Mouse (Mus musculus) olfactory bulb, adult 2 months (tissue): ENCODE data around the gene Sun1. TPM values are rescaled to one million over a fixed set of nuclear protein-coding genes. Genes with fewer than 3 reads are reported as not detected.

ENCODE experiments used
- H3K27ac ChIP-seq: fragments of 200-500 bp; 2 replicates; pipeline ENCODE4 v1.5.1; 2012; ENCODE audit warnings: low read depth, low read length; ENCODE audit not compliant: insufficient read depth
- H3K4me1 ChIP-seq: fragments of 200-500 bp; 2 replicates; pipeline ENCODE4 v1.6.1; 2012; ENCODE audit warnings: low read length; ENCODE audit not compliant: control insufficient read depth, insufficient read depth
- H3K4me3 ChIP-seq: fragments of 200-500 bp; 2 replicates; pipeline ENCODE4 v1.5.1; 2012; ENCODE audit warnings: mild to moderate bottlenecking, low read depth, low read length, moderate library complexity; ENCODE audit not compliant: insufficient read depth
- CTCF ChIP-seq: fragments of 200-500 bp; IDR thresholded peaks from 2 replicates; pipeline ENCODE4 v1.5.1; 2012; ENCODE audit warnings: low read depth, mild to moderate bottlenecking, low read length, moderate library complexity; ENCODE audit not compliant: insufficient read depth
- POLR2A ChIP-seq: fragments of 200-500 bp; IDR thresholded peaks from 2 replicates; pipeline ENCODE4 v1.6.1; 2012; ENCODE audit warnings: mild to moderate bottlenecking, low read depth, low read length, moderate library complexity; ENCODE audit not compliant: insufficient read depth
- WGBS: fragments of 180-500 bp; shearing (Covaris S2); methylation state at CpG from one replicate; pipeline ENCODE4 v1.1.7; 2018; 5-methylcytosine and 5-hydroxymethylcytosine counted together
- polyA plus RNA-seq: library from polyadenylated mRNA; stranded (reverse); fragments of >200 nt; gene quantifications from 2 replicates; pipeline ENCODE4 v1.2.4, GENCODE M21; 2012; ENCODE audit warnings: low replicate concordance; ENCODE audit not compliant: missing spikeins, insufficient read depth, insufficient read length

Sun1 gene
- polyA plus RNA-seq, 1 experiment = not detected

DNA sequence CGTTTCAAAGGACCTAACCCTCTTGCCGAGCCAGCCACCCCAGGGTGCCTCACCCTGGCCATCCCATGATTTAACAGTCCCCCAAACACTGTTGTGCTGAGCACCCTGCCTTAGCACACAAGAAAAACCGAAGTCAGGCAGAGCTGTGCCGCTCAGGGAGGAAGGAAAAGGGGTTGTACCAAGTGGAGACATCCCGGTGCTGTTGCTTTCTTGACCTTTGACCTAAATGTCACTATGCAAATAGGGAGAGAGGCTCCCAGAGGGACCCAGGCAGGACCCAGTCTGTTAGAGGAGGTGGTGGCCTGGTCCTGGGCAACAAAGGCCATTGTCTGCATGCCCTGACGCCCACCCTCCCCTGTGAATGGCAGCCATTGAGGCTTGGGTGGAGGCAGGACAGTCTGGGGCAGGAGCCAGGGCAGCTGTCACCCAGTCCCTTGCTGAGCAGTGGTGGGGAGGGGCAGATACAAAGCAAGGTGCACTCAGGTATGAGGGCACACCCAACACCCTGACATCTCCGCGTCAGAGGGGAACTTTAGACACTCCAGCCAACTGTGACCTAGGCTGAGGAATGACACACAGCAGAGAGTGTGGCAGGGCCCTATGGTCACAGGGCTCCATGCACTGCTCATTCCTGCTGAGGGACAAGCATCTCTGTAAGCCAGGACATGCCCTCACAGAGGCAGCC lies 85.1 kb downstream of the Sun1 start:
- TF ChIP-seq CTCF (no peak), POLR2A (no peak)
- Histone ChIP-seq H3K27ac (no peak overlapping the region), H3K4me1 (peaks cover 10% of the 10 kb centered on the region), H3K4me3 (no peak overlapping the region)
- WGBS = 68% methylated on average over 8 of the region's 8 CpGs

DNA sequence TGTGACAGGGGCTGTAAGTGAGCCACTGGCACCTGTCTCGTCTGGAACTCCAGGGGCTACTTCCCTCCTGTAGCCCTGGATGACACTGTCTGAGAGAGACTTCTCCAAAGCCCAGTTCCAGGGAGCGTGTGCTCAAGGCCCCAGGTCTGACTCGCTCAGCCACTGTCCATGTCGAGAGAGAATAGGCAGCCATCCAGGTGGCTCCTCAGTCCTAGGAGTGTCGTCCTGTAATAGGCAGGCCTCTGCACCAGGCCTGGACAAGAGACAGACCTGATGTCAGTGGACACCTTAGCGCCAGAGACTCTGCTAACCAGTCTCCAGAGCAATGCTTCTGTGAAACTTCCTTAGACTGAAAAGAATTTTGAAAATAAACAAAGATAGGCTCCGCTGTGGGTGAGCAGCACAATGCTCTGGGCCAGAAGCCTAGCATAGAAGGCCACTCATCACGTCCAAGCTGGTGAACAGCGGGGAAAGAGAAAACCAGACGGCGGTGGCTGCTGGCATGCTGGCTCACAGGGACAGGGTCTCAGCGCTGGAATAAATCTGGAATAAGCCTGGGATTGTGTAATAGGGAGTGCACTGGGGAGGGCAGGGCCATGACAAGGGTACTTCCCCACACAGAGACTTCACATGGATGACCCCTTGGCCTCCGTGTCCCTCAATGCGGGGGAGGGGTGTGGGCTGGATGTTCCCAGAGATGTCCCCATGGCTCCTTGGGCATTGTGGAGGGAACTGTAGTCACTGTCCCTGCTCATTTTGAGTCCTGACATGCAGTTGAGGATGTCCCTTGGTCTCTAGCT lies 85.9 kb downstream of the Sun1 start:
- TF ChIP-seq POLR2A = no peak
- no peak for TF ChIP-seq CTCF
- Histone ChIP-seq H3K27ac (no peak overlapping the region), H3K4me1 (peaks cover 10% of the 10 kb centered on the region), H3K4me3 (no peak overlapping the region)
- WGBS = 66% methylated on average over 14 of the region's 14 CpGs

GRCm38 (mm10) chr5:139287099-139287498 lies 86.7 kb downstream of the Sun1 start:
- TF ChIP-seq POLR2A (no peak), CTCF (no peak)
- Histone ChIP-seq H3K4me1 (peaks cover 10% of the 10 kb centered on the region), H3K27ac (no peak overlapping the region), H3K4me3 (no peak overlapping the region)
- WGBS = 89% methylated on average over 5 of the region's 5 CpGs

DNA sequence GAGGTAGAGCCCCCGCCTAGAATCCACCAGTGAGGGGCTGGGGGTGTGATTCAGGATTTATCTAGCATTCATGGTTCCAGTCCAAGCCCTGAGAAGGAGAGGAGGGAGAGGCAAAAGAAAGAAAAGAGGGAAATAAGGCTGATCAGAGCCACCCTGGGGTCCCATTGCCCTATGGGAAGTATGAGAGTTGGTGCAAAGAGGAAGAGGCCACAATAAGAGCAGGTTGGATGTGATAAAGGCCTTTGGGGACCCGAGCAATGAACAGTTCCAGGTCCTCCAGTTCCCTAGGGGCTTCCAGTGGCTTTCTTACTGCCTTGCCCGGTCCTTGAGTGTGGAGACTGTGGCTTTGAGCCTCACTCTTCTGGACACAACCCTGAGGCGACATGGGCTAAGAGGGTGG lies 87.3 kb downstream of the Sun1 start:
- 85% methylated on average over 4 of the region's 4 CpGs for WGBS
- TF ChIP-seq CTCF = no peak
- TF ChIP-seq POLR2A = no peak

GRCm38 (mm10) chr5:139288591-139288990 lies 88.2 kb downstream of the Sun1 start:
- TF ChIP-seq POLR2A (no peak), CTCF (no peak)
- no peak overlapping the region for H3K27ac ChIP-seq
- WGBS = 64% methylated on average over 4 of the region's 4 CpGs

More for the DNA sequence above, 87.3 kb downstream of the Sun1 start:
- Histone ChIP-seq H3K4me1 (peaks cover 7% of the 10 kb centered on the region), H3K27ac (no peak overlapping the region), H3K4me3 (no peak overlapping the region)

DNA sequence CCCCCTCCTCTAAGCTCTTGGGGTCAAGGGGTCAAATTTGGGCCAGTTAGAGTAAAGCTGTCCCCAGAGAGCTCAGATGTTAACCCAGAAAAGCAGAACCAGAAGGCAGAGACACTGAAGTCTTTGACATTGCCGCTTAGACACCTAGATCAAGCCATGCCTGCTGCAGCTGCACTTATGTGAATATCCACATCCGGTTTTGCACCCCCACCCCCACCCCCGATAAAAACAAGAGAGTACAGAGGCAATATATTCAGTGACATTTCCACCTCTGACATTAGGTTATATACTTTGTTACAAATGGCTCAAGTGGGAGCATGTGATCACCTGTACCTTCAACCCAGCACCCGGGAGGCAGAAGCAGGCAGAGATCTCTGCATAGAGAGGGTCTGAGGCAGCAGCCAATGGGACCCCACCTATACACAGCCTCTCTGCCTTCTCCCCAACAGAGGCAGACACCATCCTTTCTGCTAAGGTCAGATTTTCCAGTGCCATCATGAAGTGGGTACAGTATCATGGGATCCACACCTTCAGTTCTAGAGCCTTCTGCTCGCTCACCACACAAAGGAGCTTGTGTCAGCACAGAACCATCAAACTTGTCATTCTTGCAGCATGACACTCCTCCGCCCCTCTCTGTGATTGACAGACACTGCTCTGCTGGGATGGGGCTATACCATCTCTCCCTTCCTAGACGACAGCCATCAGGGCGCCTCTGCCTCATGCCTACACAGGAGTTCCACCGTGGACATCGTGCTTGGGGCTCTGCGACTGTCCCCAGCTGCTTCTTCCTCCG lies 90.2 kb downstream of the Sun1 start:
- H3K27ac ChIP-seq = no peak overlapping the region
- TF ChIP-seq POLR2A (no peak), CTCF (no peak)
- H3K4me3 ChIP-seq = no peak overlapping the region
- WGBS = 84% methylated on average over 12 of the region's 12 CpGs
- H3K4me1 ChIP-seq = peaks cover 6% of the 10 kb centered on the region

More at GRCm38 (mm10) chr5:139288591-139288990, 88.2 kb downstream of the Sun1 start:
- peaks cover 7% of the 10 kb centered on the region for H3K4me1 ChIP-seq
- no peak overlapping the region for H3K4me3 ChIP-seq

DNA sequence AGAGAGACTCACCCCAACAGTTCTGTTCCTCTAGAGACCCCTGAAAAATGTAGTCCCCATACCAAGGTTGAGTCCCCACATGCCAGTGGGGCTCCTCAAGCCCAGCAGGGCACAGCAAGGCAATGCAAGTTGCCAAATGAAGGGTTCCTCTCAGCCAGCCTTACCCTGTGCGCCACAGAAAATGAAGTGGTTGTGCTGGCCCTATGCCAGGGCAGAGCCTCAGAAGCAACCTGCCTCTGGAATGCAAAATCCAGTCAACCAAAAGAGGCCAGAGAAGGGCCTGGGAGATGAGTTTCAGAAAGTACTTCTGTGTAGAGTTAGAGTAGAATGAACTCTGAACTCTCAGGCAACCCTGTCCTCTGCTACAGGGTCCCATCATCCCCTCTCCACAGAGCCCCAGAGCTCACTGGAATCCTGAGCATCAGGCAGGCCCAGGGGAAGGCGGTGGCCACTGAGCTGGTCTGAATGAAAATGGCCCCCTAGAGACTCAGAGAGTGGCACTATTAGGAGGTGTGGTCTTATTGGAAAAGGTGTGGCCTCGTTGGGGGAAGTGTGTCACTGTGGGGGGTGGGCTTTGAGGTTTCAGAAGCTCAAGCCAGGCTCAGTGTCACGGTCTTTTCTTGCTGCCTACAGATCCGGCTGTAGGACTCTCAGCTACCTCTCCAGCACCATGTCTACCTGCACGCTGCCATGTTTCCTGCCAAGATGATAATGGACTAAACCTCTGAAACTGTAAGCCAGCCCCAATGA lies 91.5 kb downstream of the Sun1 start:
- no peak for TF ChIP-seq POLR2A
- Histone ChIP-seq H3K4me1 (peaks cover 3% of the 10 kb centered on the region), H3K27ac (no peak overlapping the region), H3K4me3 (no peak overlapping the region)
- WGBS = 62% methylated on average over 6 of the region's 6 CpGs

DNA sequence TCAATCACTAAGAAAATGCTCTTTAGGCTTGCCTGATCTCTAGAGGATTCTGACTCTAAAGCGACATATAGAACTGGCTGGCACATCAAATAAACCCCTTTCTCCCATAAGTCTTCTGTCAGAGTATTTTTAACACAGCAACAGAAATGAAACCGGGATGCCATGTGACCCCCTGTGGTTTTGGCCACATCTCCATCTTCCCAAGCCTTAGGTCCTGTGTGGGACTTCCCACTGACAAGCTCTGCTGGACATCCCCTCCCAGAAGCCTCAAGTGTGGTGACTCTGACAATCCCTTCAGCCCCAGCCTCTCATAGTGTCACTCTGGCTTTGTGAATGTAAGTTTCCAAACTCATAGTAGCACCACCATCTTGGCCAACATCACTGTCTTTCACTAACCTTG lies 93.7 kb downstream of the Sun1 start:
- no peak overlapping the region for H3K4me3 ChIP-seq
- 85% methylated on average over 2 of the region's 2 CpGs for WGBS
- H3K27ac ChIP-seq = no peak overlapping the region
- no peaks in the 10 kb centered on the region for H3K4me1 ChIP-seq
- TF ChIP-seq POLR2A (no peak), CTCF (no peak)

GRCm38 (mm10) chr5:139297092-139297491 lies 96.7 kb downstream of the Sun1 start:
- TF ChIP-seq POLR2A (no peak), CTCF (no peak)
- 91% methylated on average over 10 of the region's 10 CpGs for WGBS

More at GRCm38 (mm10) chr5:139297092-139297491, 96.7 kb downstream of the Sun1 start:
- Histone ChIP-seq H3K27ac (no peak overlapping the region), H3K4me1 (no peaks in the 10 kb centered on the region), H3K4me3 (no peak overlapping the region)
